ENCODE assay signal across 8 mouse cellular contexts in genomic region chr16:90624039-90624625, GRCm38 (mm10).
DNase-seq lines count a peak whose midpoint lies in the region; ATAC-seq and TF ChIP-seq lines count a peak whose summit lies in the region.

No protein-coding gene starts in this region.

- peak overlapping the region; percentile 83 for H3K27ac ChIP-seq in embryonic facial prominence, embryonic 12.5 days
- peak overlapping the region; percentile 69 for H3K27ac ChIP-seq in heart, embryonic 10.5 days
- H3K27ac ChIP-seq in kidney, embryonic 15.5 days: peak overlapping the region; percentile 87
- no peak overlapping the region for H3K27ac ChIP-seq in liver, postnatal 0 days (ENCODE audit: low read depth)

- peak; percentile 61 for DNase-seq in layer of hippocampus, adult 11-12 months (ENCODE audit: low spot score)
- DNase-seq in layer of hippocampus, adult 9-10 months (ENCODE audit: low spot score): no peak
- DNase-seq in heart, embryonic 10.5 days (ENCODE audit: low spot score): peak; percentile 75
- peak; percentile 24 for DNase-seq in liver, postnatal 0 days
- peak; percentile 71 to 82 for DNase-seq in right cerebral cortex, postnatal 10 days (ENCODE audit: low spot score in 2 of 2)

- H3K36me3 ChIP-seq in embryonic facial prominence, embryonic 12.5 days: no peaks in the 10 kb centered on the region
- no peaks in the 10 kb centered on the region for H3K36me3 ChIP-seq in heart, embryonic 10.5 days
- no peaks in the 10 kb centered on the region for H3K36me3 ChIP-seq in kidney, embryonic 15.5 days
- H3K36me3 ChIP-seq in liver, postnatal 0 days (replicated peaks; ENCODE audit: insufficient read depth, low read length): no peaks in the 10 kb centered on the region

- WGBS in embryonic facial prominence, embryonic 12.5 days: 56% methylated on average over 17 of the region's 17 CpGs
- WGBS in heart, embryonic 10.5 days: 63% methylated on average over 17 of the region's 17 CpGs
- 46% methylated on average over 17 of the region's 17 CpGs for WGBS in kidney, embryonic 15.5 days
- WGBS in liver, postnatal 0 days (ENCODE audit: insufficient replicate concordance): 68% methylated on average over 17 of the region's 17 CpGs

- H3K4me1 ChIP-seq in embryonic facial prominence, embryonic 12.5 days: peaks cover 52% of the 10 kb centered on the region
- peaks cover 43% of the 10 kb centered on the region for H3K4me1 ChIP-seq in heart, embryonic 10.5 days
- peaks cover 65% of the 10 kb centered on the region for H3K4me1 ChIP-seq in kidney, embryonic 15.5 days
- no peaks in the 10 kb centered on the region for H3K4me1 ChIP-seq in liver, postnatal 0 days (ENCODE audit: insufficient read depth)

- H3K9ac ChIP-seq in embryonic facial prominence, embryonic 12.5 days: no peak overlapping the region
- no peak overlapping the region for H3K9ac ChIP-seq in kidney, embryonic 15.5 days
- no peak overlapping the region for H3K9ac ChIP-seq in liver, postnatal 0 days (replicated peaks)

- H3K4me3 ChIP-seq in embryonic facial prominence, embryonic 12.5 days: no peak overlapping the region
- no peak overlapping the region for H3K4me3 ChIP-seq in heart, embryonic 10.5 days
- H3K4me3 ChIP-seq in kidney, embryonic 15.5 days (replicated peaks): no peak overlapping the region
- no peak overlapping the region for H3K4me3 ChIP-seq in liver, postnatal 0 days (ENCODE audit: low read depth, low read length)

- no peaks in the 10 kb centered on the region for H3K27me3 ChIP-seq in embryonic facial prominence, embryonic 12.5 days
- no peaks in the 10 kb centered on the region for H3K27me3 ChIP-seq in heart, embryonic 10.5 days (ENCODE audit: insufficient read depth, poor library complexity, severe bottlenecking)
- H3K27me3 ChIP-seq in kidney, embryonic 15.5 days: no peaks in the 10 kb centered on the region
- H3K27me3 ChIP-seq in liver, postnatal 0 days (ENCODE audit: insufficient read depth, low read length): no peaks in the 10 kb centered on the region

- H3K4me2 ChIP-seq in embryonic facial prominence, embryonic 12.5 days (replicated peaks): no peak overlapping the region
- H3K4me2 ChIP-seq in kidney, embryonic 15.5 days: peak overlapping the region; percentile 29
- no peak overlapping the region for H3K4me2 ChIP-seq in liver, postnatal 0 days (ENCODE audit: low read depth, low read length)

- no peaks in the 10 kb centered on the region for H3K9me3 ChIP-seq in embryonic facial prominence, embryonic 12.5 days
- H3K9me3 ChIP-seq in heart, embryonic 10.5 days: no peaks in the 10 kb centered on the region
- H3K9me3 ChIP-seq in kidney, embryonic 15.5 days (replicated peaks): no peaks in the 10 kb centered on the region
- no peaks in the 10 kb centered on the region for H3K9me3 ChIP-seq in liver, postnatal 0 days (ENCODE audit: low read length)

- peak; percentile 38; the same call in 1 of the 2 replicates for ATAC-seq in embryonic facial prominence, embryonic 12.5 days (ENCODE audit: insufficient number of reproducible peaks, insufficient read depth, low FRiP score, low TSS enrichment)
- peak; percentile 76 for ATAC-seq in kidney, embryonic 15.5 days (replicated peaks; ENCODE audit: low FRiP score)
- no peak for ATAC-seq in liver, postnatal 0 days
- ATAC-seq in megakaryocyte progenitor cell, adult 5-6 weeks (replicated peaks; ENCODE audit: poor library complexity): no peak

- TF ChIP-seq EP300 in liver, postnatal 0 days (IDR thresholded peaks at IDR 0.05; ENCODE audit: low read depth): no peak

- 0 out of 2 replicates have a peak, but pooled peaks have one; percentile 1 for TF ChIP-seq CTCF in liver, postnatal 0 days (IDR thresholded peaks at IDR 0.05; ENCODE audit: low read depth)

Comparison
In these comparisons a context has a peak if more than half of its experiments do, and no peak if none do; other contexts are left out.
1. ATAC-seq: peak in embryonic facial prominence, embryonic 12.5 days (single experiment) and kidney, embryonic 15.5 days (single experiment); none in liver, postnatal 0 days (single experiment) and megakaryocyte progenitor cell, adult 5-6 weeks (single experiment).